Mouse (Mus musculus) forebrain, embryonic 14.5 days (tissue): ENCODE measurements around the gene P3h4. TPM values are rescaled to one million over a fixed set of nuclear protein-coding genes. Genes with fewer than 3 reads are reported as not detected.
A peak's percentile ranks its signal among the peaks of the same experiment; 100 is the strongest.

Experiments used
- ATAC-seq: fragments of 200-750 bp; cut with Nextera tagmentation; 2 replicates; pipeline ENCODE4 v1.8.0; 2017; ENCODE audit warnings: mild to moderate bottlenecking, moderate library complexity
- DNase-seq: peaks from one replicate; pipeline ENCODE4 v3.0.0-alpha.2; 2015; ENCODE audit warnings: low spot score
- H3K27ac ChIP-seq: fragments of 300-500 bp; sonication (generic); 2 replicates; pipeline ENCODE4 v1.5.1; 2014; ENCODE audit warnings: low read depth, mild to moderate bottlenecking, control low read depth, low read length, moderate library complexity
- H3K27me3 ChIP-seq: fragments of 300-500 bp; sonication (generic); replicated peaks from 2 replicates; pipeline ENCODE4 v1.6.1; 2014; ENCODE audit warnings: low read length, control low read depth, mixed read lengths; ENCODE audit not compliant: control insufficient read depth, insufficient read depth
- H3K36me3 ChIP-seq: fragments of 300-500 bp; sonication (generic); 2 replicates; pipeline ENCODE4 v1.6.1; 2014; ENCODE audit warnings: low read length, control low read depth; ENCODE audit not compliant: control insufficient read depth, insufficient read depth
- H3K4me1 ChIP-seq: fragments of 300-500 bp; sonication (generic); 2 replicates; pipeline ENCODE4 v1.6.1; 2014; ENCODE audit warnings: antibody characterized with exemption, low read length, control low read depth; ENCODE audit not compliant: control insufficient read depth, insufficient read depth
- H3K4me2 ChIP-seq: fragments of 300-500 bp; sonication (generic); 2 replicates; pipeline ENCODE4 v1.6.1; 2014; ENCODE audit warnings: mild to moderate bottlenecking, control low read depth, low read length
- H3K4me3 ChIP-seq: fragments of 300-500 bp; sonication (generic); 2 replicates; pipeline ENCODE4 v1.5.1; 2014; ENCODE audit warnings: low read depth, low read length, control low read depth
- H3K9ac ChIP-seq: fragments of 300-500 bp; sonication (generic); 2 replicates; pipeline ENCODE4 v1.6.1; 2014; ENCODE audit warnings: mild to moderate bottlenecking, low read length, control low read depth, moderate library complexity
- H3K9me3 ChIP-seq: fragments of 300-500 bp; sonication (generic); replicated peaks from 2 replicates; pipeline ENCODE4 v1.6.1; 2016; ENCODE audit warnings: low read length, control low read depth, mixed read lengths; ENCODE audit not compliant: control insufficient read depth
- WGBS: fragments of 180-500 bp; shearing (Covaris S2); extraction: QIAGEN DNeasy Blood & Tissue Kit; methylation state at CpG from one replicate; pipeline ENCODE4 v1.1.7; 2014; 5-methylcytosine and 5-hydroxymethylcytosine counted together
- polyA plus RNA-seq: library from polyadenylated mRNA; unstranded; fragments of >200 nt; fragmentation: Nextera tagmentation; extraction: Ambion mirVana; gene quantifications from 2 replicates; pipeline ENCODE4 v1.2.1, GENCODE M21; 2014

P3h4 gene
- polyA plus RNA-seq, 1 experiment from 2014 or later = 14.5 TPM

GRCm38 (mm10) chr11:100397600-100398389 lies 16.8 kb downstream of the P3h4 start, which contains the start of gene Jup:
Gene Jup, minus strand, starts transcription at chr11:100397763.
- 0 out of 2 replicates have a peak within 1 kb of the TSS, but pooled peaks have one; percentile 39 for H3K27ac ChIP-seq
- DNase-seq (peak; percentile 98), ATAC-seq (peak; percentile 99)
- H3K27me3 ChIP-seq = peaks cover 14% of the 10 kb centered on the region; the same call in 1 of the 2 replicates
- peak within 1 kb of the TSS; percentile 69 for H3K4me3 ChIP-seq
- peaks cover 13% of the 10 kb centered on the region; the same call in 1 of the 2 replicates for H3K4me1 ChIP-seq
- H3K9ac ChIP-seq = peak within 1 kb of the TSS; percentile 76
- peak within 1 kb of the TSS; percentile 62 for H3K4me2 ChIP-seq
- no peaks in the 10 kb centered on the region for H3K9me3 ChIP-seq
- H3K36me3 ChIP-seq = no peaks in the 10 kb centered on the region
- WGBS = under 1% methylated on average over 37 of the region's 37 CpGs

- Histone ChIP-seq H3K4me1 (peaks cover 12% of the 10 kb centered on the region; the same call in 1 of the 2 replicates), H3K27ac (0 out of 2 replicates have a peak overlapping the region, but pooled peaks have one; percentile 39), H3K27me3 (peaks cover 14% of the 10 kb centered on the region; the same call in 1 of the 2 replicates), H3K9ac (peak overlapping the region; percentile 76), H3K4me2 (peak overlapping the region; percentile 62), H3K9me3 (no peaks in the 10 kb centered on the region), H3K36me3 (no peaks in the 10 kb centered on the region), H3K4me3 (peak overlapping the region; percentile 69)
- peak; percentile 24 for ATAC-seq
- WGBS = 2% methylated on average over 42 of the region's 42 CpGs
- DNase-seq = no peak
Measured at GRCm38 (mm10) chr11:100396886-100397599, 17.6 kb downstream of the P3h4 start.

GRCm38 (mm10) chr11:100395861-100396631 lies 18.6 kb downstream of the P3h4 start:
- Histone ChIP-seq H3K4me1 (peaks cover 10% of the 10 kb centered on the region; the same call in 1 of the 2 replicates), H3K4me3 (peak overlapping the region; percentile 69), H3K9ac (peak overlapping the region; percentile 21), H3K27me3 (peaks cover 14% of the 10 kb centered on the region; the same call in 1 of the 2 replicates), H3K36me3 (no peaks in the 10 kb centered on the region), H3K27ac (no peak overlapping the region), H3K4me2 (peak overlapping the region; percentile 62), H3K9me3 (no peaks in the 10 kb centered on the region)
- WGBS = 27% methylated on average over 17 of the region's 17 CpGs
- no peak for DNase-seq
- no peak for ATAC-seq

- WGBS = 38% methylated on average over 11 of the region's 11 CpGs
- H3K4me2 ChIP-seq = peak overlapping the region; percentile 62
- no peak overlapping the region for H3K4me3 ChIP-seq
- H3K9me3 ChIP-seq = no peaks in the 10 kb centered on the region
- H3K27ac ChIP-seq = no peak overlapping the region
- no peaks in the 10 kb centered on the region for H3K36me3 ChIP-seq
- no peak for DNase-seq
- H3K4me1 ChIP-seq = peaks cover 10% of the 10 kb centered on the region; the same call in 1 of the 2 replicates
- peak overlapping the region; percentile 21; the same call in 1 of the 2 replicates for H3K9ac ChIP-seq
- peaks cover 14% of the 10 kb centered on the region; the same call in 1 of the 2 replicates for H3K27me3 ChIP-seq
- no peak for ATAC-seq
Measured at GRCm38 (mm10) chr11:100395200-100395599, 19.4 kb downstream of the P3h4 start.

- ATAC-seq = no peak
- Histone ChIP-seq H3K4me1 (peaks cover 10% of the 10 kb centered on the region; the same call in 1 of the 2 replicates), H3K36me3 (no peaks in the 10 kb centered on the region), H3K4me3 (no peak overlapping the region), H3K9ac (no peak overlapping the region), H3K27ac (no peak overlapping the region), H3K9me3 (no peaks in the 10 kb centered on the region), H3K4me2 (no peak overlapping the region), H3K27me3 (peaks cover 14% of the 10 kb centered on the region; the same call in 1 of the 2 replicates)
- 81% methylated on average over 5 of the region's 5 CpGs for WGBS
- DNase-seq = no peak
Measured at GRCm38 (mm10) chr11:100394353-100395074, 20.1 kb downstream of the P3h4 start.

- ATAC-seq = no peak
- peaks cover 14% of the 10 kb centered on the region; the same call in 1 of the 2 replicates for H3K27me3 ChIP-seq
- WGBS = 75% methylated on average over 7 of the region's 7 CpGs
Measured at GRCm38 (mm10) chr11:100393733-100394132, 20.9 kb downstream of the P3h4 start.

GRCm38 (mm10) chr11:100392958-100393357 lies 21.7 kb downstream of the P3h4 start:
- ATAC-seq = no peak
- 86% methylated on average over 5 of the region's 5 CpGs for WGBS
- H3K4me3 ChIP-seq = no peak overlapping the region

More at GRCm38 (mm10) chr11:100393733-100394132, 20.9 kb downstream of the P3h4 start:
- Histone ChIP-seq H3K27ac (no peak overlapping the region), H3K36me3 (no peaks in the 10 kb centered on the region), H3K9ac (no peak overlapping the region), H3K9me3 (no peaks in the 10 kb centered on the region), H3K4me1 (peaks cover 10% of the 10 kb centered on the region; the same call in 1 of the 2 replicates), H3K4me2 (no peak overlapping the region), H3K4me3 (no peak overlapping the region)
- no peak for DNase-seq

More at GRCm38 (mm10) chr11:100392958-100393357, 21.7 kb downstream of the P3h4 start:
- Histone ChIP-seq H3K27me3 (peaks cover 14% of the 10 kb centered on the region; the same call in 1 of the 2 replicates), H3K9ac (no peak overlapping the region), H3K9me3 (no peaks in the 10 kb centered on the region), H3K36me3 (no peaks in the 10 kb centered on the region), H3K4me1 (peaks cover 10% of the 10 kb centered on the region; the same call in 1 of the 2 replicates), H3K27ac (no peak overlapping the region), H3K4me2 (no peak overlapping the region)
- DNase-seq = no peak
